Mouse (Mus musculus): ENCODE measurements around the gene Frmd5. TPM values are rescaled to one million over a fixed set of nuclear protein-coding genes. Genes with fewer than 3 reads are reported as not detected.
A peak's percentile ranks its signal among the peaks of the same experiment; 100 is the strongest.
"Not testable (repeated sequence)": the region's sequence is repeated elsewhere in the genome, so short reads cannot be mapped to it uniquely, and the experiment has no call there.

Frmd5 gene
- polyA plus RNA-seq (2015; fragmentation: Nextera tagmentation; extraction: Ambion mirVana), result 30.7 and 33.9 TPM in 2 replicates

DNA sequence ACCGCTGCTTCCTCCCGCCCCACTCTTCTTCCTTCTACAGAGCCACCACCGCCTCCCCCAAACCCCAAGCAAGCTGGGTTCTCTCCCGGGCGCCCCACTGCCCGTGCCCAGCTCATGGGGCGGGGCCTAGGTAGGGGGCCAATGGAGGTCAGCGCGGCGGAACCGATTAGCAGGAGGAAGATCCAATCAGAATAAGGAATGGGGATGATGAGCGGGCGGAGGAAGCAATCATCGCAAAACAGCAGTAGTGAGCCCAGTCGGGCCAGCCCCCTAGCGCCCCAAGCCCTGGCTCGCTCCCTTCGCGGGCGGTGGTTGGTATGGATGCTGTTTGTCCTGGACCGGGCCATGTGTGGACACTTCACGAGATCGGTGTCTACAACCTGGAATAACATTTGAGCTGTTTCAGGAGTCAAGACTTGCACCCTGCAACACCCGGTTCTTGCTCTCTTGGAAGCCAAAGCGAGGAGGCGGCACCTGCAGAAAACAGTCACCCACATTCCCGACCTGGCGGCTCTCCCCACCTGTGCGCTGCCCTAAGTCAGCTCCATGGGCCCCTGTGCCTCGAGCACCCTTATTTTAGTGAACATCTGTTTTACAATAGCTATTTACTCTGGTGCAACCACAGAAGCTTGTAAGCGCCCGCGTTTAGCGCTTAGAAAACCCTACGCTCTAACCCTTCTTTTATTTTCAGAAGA lies at the start of gene Frmd5:
Gene Frmd5 (minus strand): TSS at position 129 of the 695 bp plus-strand sequence.
- no peaks in the 10 kb centered on the region for H3K9me3 ChIP-seq
- H3K9ac ChIP-seq, result peak within 1 kb of the TSS; percentile 93
- H3K4me1 ChIP-seq, result peaks cover 13% of the 10 kb centered on the region
- ATAC-seq (replicated peaks), result peak; percentile 98
- H3K4me3 ChIP-seq, result peak within 1 kb of the TSS; percentile 91
- H3K4me2 ChIP-seq, result peak within 1 kb of the TSS; percentile 70
- no peaks in the 10 kb centered on the region for H3K27me3 ChIP-seq (replicated peaks)
- peak within 1 kb of the TSS; percentile 99 for H3K27ac ChIP-seq
- under 1% methylated on average over 35 of the region's 35 CpGs for WGBS
- H3K36me3 ChIP-seq (replicated peaks), result no peaks in the 10 kb centered on the region

DNA sequence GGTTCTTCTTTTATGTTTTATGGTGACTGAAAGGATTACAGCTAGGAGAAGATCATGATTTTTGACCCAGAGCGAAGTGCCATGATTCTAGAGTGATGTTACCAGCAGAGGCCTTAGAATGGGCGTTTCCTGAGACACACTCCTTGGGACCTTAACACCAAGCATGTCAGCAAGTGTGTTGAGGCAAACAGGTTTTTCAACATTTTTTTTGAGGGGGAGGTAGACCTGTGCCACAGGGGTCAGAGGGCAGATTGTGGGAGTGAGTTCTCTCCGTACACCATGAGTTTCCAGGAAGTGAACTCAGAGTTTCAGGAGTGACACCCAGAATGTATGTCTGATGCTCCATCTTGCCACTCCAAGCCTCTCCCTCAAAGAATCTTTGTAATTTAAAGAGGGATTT lies 47.1 kb upstream of the Frmd5 start:
- Histone ChIP-seq H3K9ac (no peak overlapping the region), H3K36me3 (replicated peaks) (no peaks in the 10 kb centered on the region), H3K4me2 (no peak overlapping the region), H3K27ac (no peak overlapping the region), H3K4me1 (no peaks in the 10 kb centered on the region), H3K27me3 (replicated peaks) (peaks cover 39% of the 10 kb centered on the region), H3K4me3 (no peak overlapping the region), H3K9me3 (no peaks in the 10 kb centered on the region)
- no peak for ATAC-seq (replicated peaks)
- whole genome bisulfite sequencing, result 88% methylated on average over 3 of the region's 3 CpGs

DNA sequence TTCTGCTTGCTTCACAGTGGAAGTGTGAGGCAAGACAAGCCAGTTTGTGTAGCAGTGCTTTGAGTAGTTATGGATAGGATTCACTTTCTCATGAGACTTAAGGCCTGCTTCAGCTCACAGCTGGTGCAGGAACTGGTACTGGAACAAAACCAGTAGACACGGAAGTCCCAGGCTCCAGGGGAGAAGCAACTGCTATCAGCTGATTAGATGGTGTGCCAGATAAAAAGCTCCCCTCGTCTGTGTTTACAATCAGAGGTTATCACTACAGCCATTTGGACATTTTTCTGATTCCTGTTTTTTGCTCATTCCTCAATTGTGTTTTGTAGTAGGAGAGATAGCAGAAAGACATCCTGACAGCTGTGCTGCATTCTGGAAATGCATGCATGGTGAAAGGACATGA lies 45.2 kb upstream of the Frmd5 start:
- whole genome bisulfite sequencing, result 79% methylated on average over 2 of the region's 2 CpGs
- H3K27ac ChIP-seq, result no peak overlapping the region
- H3K27me3 ChIP-seq (replicated peaks), result peaks cover 28% of the 10 kb centered on the region

DNA sequence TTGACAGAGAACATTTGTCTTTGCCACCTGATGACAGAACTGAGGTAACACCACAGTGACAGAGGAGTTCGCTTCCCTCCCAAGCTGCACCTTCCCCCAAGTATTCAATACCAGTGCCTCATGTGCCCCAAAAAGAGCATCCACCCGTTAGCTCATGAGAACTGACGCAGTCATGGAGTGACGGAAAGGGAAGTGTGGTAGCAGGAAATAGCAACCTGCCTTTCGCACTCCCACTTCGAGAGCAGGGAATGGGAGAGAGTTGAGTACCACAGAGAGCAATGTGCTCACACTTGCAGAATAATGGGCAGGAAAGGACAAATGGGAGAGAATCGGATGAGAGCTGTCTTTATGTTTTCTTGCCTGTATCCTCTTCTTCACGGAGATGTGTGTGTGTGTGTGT lies 39.2 kb upstream of the Frmd5 start:
- Histone ChIP-seq H3K9ac (no peak overlapping the region), H3K4me1 (no peaks in the 10 kb centered on the region), H3K4me3 (no peak overlapping the region), H3K4me2 (no peak overlapping the region), H3K27ac (no peak overlapping the region), H3K27me3 (replicated peaks) (peaks cover 7% of the 10 kb centered on the region; the same call in 1 of the 2 replicates), H3K9me3 (no peaks in the 10 kb centered on the region), H3K36me3 (replicated peaks) (no peaks in the 10 kb centered on the region)
- 77% methylated on average over 8 of the region's 8 CpGs for WGBS
- no peak for ATAC-seq (replicated peaks)

More for the DNA sequence above, 45.2 kb upstream of the Frmd5 start:
- Histone ChIP-seq H3K9me3 (no peaks in the 10 kb centered on the region), H3K4me1 (no peaks in the 10 kb centered on the region), H3K9ac (no peak overlapping the region), H3K36me3 (replicated peaks) (no peaks in the 10 kb centered on the region), H3K4me2 (no peak overlapping the region), H3K4me3 (no peak overlapping the region)
- no peak for ATAC-seq (replicated peaks)

DNA sequence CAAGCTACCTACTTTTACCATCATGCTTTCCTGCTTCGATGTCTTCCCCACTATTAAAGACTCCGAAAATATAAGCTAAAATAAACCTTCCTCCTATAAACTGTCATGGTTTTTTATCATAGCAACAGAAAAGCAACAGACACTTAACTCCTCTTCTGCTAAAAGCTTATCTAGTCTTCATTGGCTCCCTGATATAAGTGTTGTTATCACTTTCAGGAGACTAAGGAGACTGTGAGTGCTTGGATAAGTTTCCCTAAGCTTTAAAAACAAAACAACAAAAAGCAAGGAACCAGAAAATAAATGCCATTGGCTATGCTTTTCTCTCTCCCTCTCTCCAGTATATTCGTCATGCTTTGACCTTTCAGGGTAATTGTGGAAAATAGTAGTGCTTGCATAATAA lies 35.4 kb upstream of the Frmd5 start:
- Histone ChIP-seq H3K27ac (no peak overlapping the region), H3K9me3 (no peaks in the 10 kb centered on the region), H3K4me1 (no peaks in the 10 kb centered on the region), H3K9ac (no peak overlapping the region), H3K4me3 (no peak overlapping the region), H3K27me3 (replicated peaks) (no peaks in the 10 kb centered on the region), H3K4me2 (no peak overlapping the region), H3K36me3 (replicated peaks) (no peaks in the 10 kb centered on the region)
- 83% methylated on average over 3 of the region's 3 CpGs for WGBS
- ATAC-seq (replicated peaks), result no peak

DNA sequence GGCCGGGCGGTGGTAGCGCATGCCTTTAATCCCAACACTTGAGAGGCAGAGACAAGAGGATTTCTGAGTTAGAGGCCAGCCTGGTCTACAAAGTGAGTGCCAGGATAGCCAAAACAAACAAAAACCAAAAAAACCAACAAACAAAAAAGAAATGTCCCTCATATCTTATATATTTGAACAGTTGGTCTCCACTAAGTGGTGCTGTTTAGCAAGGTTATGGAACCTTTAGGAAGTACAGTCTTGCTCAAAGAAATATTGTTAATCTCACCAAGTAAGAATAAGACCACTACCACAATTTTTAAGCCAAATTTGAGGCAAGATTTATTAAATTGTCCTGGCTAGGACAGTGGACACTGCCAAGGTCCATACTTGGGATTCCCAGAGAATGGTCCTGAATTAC lies 34.6 kb upstream of the Frmd5 start:
- H3K27ac ChIP-seq, result no peak overlapping the region
- H3K4me2 ChIP-seq, result no peak overlapping the region
- no peak overlapping the region for H3K4me3 ChIP-seq
- no peak overlapping the region for H3K9ac ChIP-seq
- ATAC-seq (replicated peaks), result no peak
- H3K4me1 ChIP-seq, result no peaks in the 10 kb centered on the region
- no peaks in the 10 kb centered on the region for H3K27me3 ChIP-seq (replicated peaks)
- no peaks in the 10 kb centered on the region for H3K9me3 ChIP-seq
- WGBS, result 95% methylated on average over 3 of the region's 3 CpGs
- no peaks in the 10 kb centered on the region for H3K36me3 ChIP-seq (replicated peaks)

DNA sequence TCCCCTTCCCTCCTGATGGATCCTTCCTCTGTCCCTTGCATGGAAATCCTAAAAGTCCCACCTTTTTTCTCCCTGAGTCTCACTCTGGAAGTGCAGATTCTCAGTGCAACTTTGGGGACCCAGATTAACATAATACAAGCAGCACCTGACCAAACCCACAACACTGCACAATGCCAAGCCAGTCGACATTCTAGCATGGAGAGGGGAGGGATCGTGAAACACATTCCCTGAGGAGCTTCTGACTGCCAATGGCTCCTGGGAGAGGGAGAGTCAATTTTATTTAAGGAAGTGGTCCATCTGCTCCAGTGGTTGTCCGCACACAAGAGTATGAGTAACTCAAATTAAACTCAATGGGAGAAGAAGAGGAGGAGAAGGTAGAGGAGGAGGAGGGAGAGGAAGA lies 28.0 kb upstream of the Frmd5 start:
- 39% methylated on average over 3 of the region's 3 CpGs for WGBS
- H3K27me3 ChIP-seq (replicated peaks), result no peaks in the 10 kb centered on the region
- no peak overlapping the region for H3K4me3 ChIP-seq
- no peaks in the 10 kb centered on the region for H3K36me3 ChIP-seq (replicated peaks)
- no peak overlapping the region for H3K27ac ChIP-seq
- H3K9me3 ChIP-seq, result no peaks in the 10 kb centered on the region
- H3K9ac ChIP-seq, result no peak overlapping the region
- H3K4me1 ChIP-seq, result peaks cover 4% of the 10 kb centered on the region; the same call in 1 of the 2 replicates
- H3K4me2 ChIP-seq, result no peak overlapping the region
- no peak for ATAC-seq (replicated peaks)

DNA sequence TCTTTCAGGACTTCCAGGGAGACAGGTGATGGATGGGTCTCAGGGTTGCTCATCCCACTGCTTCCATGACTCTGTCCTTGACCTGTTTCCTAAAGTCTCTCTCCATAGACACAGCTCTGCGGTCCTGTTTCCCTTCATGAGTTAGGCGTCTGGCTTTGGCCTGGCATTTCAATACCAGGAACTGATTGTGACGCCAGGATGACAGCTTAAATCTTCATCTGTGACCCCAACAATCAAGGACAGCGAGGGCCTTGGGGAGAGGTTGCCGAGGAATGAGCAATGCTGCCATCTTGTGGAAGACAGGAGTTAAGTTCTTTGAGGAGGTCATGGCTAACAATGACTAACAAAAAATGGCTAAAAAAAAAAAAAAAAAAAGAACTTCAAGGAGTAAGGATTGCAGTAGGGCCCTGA lies 25.6 kb upstream of the Frmd5 start:
- Histone ChIP-seq H3K4me2 (no peak overlapping the region), H3K4me1 (peaks cover 4% of the 10 kb centered on the region; the same call in 1 of the 2 replicates), H3K36me3 (replicated peaks) (no peaks in the 10 kb centered on the region), H3K9me3 (no peaks in the 10 kb centered on the region), H3K27me3 (replicated peaks) (no peaks in the 10 kb centered on the region), H3K27ac (no peak overlapping the region), H3K4me3 (no peak overlapping the region), H3K9ac (no peak overlapping the region)
- peak; percentile 42; the same call in 1 of the 2 replicates for ATAC-seq (replicated peaks)
- WGBS, result 6% methylated on average over 5 of the region's 5 CpGs

DNA sequence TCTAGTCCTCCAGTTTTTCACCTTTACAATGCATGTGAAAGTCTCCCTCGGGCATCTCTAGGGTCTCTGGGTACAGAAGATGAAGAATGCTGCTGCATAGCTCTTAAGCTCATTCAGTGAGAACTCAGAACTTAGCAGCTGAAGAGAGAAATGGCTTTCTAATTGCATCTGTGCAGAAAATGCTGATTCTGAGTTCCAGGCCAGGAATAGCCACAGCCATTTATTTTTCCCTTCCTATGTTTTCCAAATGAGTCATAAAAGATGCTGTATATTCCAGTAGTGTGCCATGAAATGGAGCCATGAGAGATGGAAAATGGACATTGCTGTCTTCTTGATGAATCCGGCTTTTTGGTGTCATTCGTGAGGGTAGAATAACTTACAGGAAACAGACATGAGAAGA lies 21.5 kb upstream of the Frmd5 start:
- WGBS, result 87% methylated on average over 3 of the region's 3 CpGs
- H3K4me1 ChIP-seq, result peaks cover 4% of the 10 kb centered on the region; the same call in 1 of the 2 replicates
- H3K9me3 ChIP-seq, result no peaks in the 10 kb centered on the region
- H3K9ac ChIP-seq, result no peak overlapping the region
- H3K4me3 ChIP-seq, result no peak overlapping the region
- no peak overlapping the region for H3K27ac ChIP-seq
- H3K27me3 ChIP-seq (replicated peaks), result no peaks in the 10 kb centered on the region
- ATAC-seq (replicated peaks), result no peak
- no peaks in the 10 kb centered on the region for H3K36me3 ChIP-seq (replicated peaks)
- H3K4me2 ChIP-seq, result no peak overlapping the region

DNA sequence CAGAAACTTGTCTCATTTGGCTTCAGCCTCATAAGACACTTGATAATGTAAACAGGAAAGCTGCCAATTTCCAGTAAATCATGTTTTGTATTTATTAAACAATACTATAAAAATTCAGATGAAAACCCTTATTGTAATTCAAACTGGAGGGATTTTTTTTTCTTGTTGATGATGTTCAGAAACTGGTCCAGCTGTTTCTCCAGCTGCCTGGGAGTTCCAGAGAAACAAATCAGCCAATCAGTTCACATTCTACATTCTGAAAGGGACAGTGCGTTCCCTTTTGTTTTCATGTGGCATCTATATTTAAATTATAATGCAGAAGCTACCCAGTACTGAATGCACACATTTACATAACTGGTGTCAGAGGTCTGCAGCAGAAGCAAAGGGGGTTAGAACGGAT lies 19.3 kb upstream of the Frmd5 start:
- no peak for ATAC-seq (replicated peaks)
- Histone ChIP-seq H3K9me3 (no peaks in the 10 kb centered on the region), H3K4me3 (no peak overlapping the region), H3K27me3 (replicated peaks) (no peaks in the 10 kb centered on the region), H3K9ac (no peak overlapping the region), H3K36me3 (replicated peaks) (no peaks in the 10 kb centered on the region), H3K4me1 (no peaks in the 10 kb centered on the region), H3K4me2 (no peak overlapping the region), H3K27ac (no peak overlapping the region)
- 41% methylated on average over 2 of the region's 2 CpGs for WGBS

DNA sequence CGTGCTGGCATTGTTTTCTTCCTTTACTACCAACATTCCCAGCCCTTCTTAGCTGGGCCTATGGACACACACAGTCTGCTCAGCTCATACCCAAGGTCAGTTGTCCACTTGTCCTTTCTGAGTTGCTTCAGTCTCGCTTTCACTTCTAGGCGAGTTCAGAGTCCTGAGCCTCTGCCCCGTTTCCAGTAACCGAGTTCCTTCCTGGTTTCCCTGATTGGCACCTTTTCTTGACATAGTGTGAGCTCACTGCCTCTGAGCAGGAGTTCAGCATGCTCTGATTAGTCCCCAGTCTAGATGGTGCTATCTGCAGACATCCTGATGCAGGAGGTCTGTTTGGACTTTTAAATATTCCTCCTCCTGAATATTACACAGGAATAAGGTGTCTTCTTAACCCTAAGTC lies 17.8 kb upstream of the Frmd5 start:
- Histone ChIP-seq H3K4me3 (no peak overlapping the region), H3K4me1 (no peaks in the 10 kb centered on the region), H3K36me3 (replicated peaks) (no peaks in the 10 kb centered on the region), H3K9ac (no peak overlapping the region), H3K27me3 (replicated peaks) (no peaks in the 10 kb centered on the region), H3K4me2 (no peak overlapping the region), H3K27ac (no peak overlapping the region), H3K9me3 (no peaks in the 10 kb centered on the region)
- ATAC-seq (replicated peaks), result no peak
- WGBS, result 71% methylated on average over 5 of the region's 5 CpGs

DNA sequence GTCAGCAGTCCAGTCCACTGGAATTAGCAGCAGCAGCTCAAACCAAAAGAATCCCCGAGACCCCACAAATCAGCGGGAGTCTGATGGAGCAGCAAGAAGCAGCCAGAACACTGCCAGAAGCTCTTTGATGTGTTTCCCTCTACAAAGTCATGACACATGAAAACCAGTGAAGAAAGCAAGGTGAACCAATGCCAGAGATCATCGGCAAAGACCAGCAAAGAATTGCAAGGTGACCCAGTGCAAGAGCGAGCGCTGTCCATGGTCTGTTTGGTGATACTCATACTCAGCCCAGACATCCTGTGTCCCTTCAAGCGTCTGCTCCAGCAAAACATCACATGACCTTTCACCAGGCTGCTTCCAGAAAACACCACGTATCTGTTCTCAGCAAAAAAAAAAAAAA lies 14.9 kb upstream of the Frmd5 start:
- no peaks in the 10 kb centered on the region for H3K9me3 ChIP-seq
- H3K9ac ChIP-seq, result no peak overlapping the region
- WGBS, result 91% methylated on average over 7 of the region's 7 CpGs
- ATAC-seq (replicated peaks), result no peak
- no peak overlapping the region for H3K4me2 ChIP-seq
- H3K36me3 ChIP-seq (replicated peaks), result no peaks in the 10 kb centered on the region
- no peaks in the 10 kb centered on the region for H3K27me3 ChIP-seq (replicated peaks)
- no peak overlapping the region for H3K27ac ChIP-seq
- H3K4me1 ChIP-seq, result no peaks in the 10 kb centered on the region
- H3K4me3 ChIP-seq, result no peak overlapping the region

DNA sequence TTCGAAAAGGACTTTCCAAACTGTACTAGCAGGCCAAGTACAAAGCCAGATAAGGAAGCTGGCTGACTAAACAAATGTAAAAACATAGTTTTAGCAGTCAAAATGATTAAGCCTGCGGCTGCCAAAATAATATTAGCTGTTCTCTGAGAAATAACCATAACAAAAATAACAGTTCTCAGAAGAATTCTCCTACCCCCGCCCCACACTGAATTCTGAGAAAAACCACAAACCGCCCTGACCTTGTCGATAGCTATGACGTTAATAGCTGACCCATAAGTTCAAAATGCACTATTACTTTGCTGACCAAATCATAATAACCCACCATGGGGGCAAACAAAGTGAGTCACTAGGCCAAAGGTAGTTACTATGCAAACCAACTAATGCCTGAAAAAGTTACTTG lies 4.0 kb upstream of the Frmd5 start:
- not testable (repeated sequence) for H3K36me3 ChIP-seq (replicated peaks); H3K9ac ChIP-seq; H3K4me3 ChIP-seq; H3K4me1 ChIP-seq; H3K27me3 ChIP-seq (replicated peaks); H3K4me2 ChIP-seq; ATAC-seq (replicated peaks); H3K27ac ChIP-seq; H3K9me3 ChIP-seq
- WGBS, result 94% methylated on average over 6 of the region's 6 CpGs
